Mouse (Mus musculus) embryonic facial prominence, embryonic 13.5 days (tissue): ENCODE results near the gene Mlh1. TPM values are rescaled to one million over a fixed set of nuclear protein-coding genes. Genes with fewer than 3 reads are reported as not detected.

Experiments
- ATAC-seq: fragments of 200-750 bp; cut with Nextera tagmentation; 2 replicates; pipeline ENCODE4 v1.8.0; 2017; ENCODE audit warnings: low read depth; ENCODE audit not compliant: insufficient number of reproducible peaks, insufficient read depth, low FRiP score, low TSS enrichment
- H3K27ac ChIP-seq: fragments of 300-500 bp; sonication (generic); 2 replicates; pipeline ENCODE4 v1.5.1; 2015; ENCODE audit warnings: moderate library complexity, mild to moderate bottlenecking, inconsistent platforms
- H3K27me3 ChIP-seq: fragments of 300-500 bp; sonication (generic); 2 replicates; pipeline ENCODE4 v1.6.1; 2015; ENCODE audit warnings: mild to moderate bottlenecking, inconsistent platforms
- H3K36me3 ChIP-seq: fragments of 300-500 bp; sonication (generic); 2 replicates; pipeline ENCODE4 v1.6.1; 2015; ENCODE audit warnings: mild to moderate bottlenecking, inconsistent platforms
- H3K4me1 ChIP-seq: fragments of 300-500 bp; sonication (generic); 2 replicates; pipeline ENCODE4 v1.6.1; 2015; ENCODE audit warnings: inconsistent platforms
- H3K4me2 ChIP-seq: fragments of 300-500 bp; sonication (generic); 2 replicates; pipeline ENCODE4 v1.6.1; 2015; ENCODE audit warnings: moderate library complexity, mild to moderate bottlenecking, inconsistent platforms
- H3K4me3 ChIP-seq: fragments of 300-500 bp; sonication (generic); 2 replicates; pipeline ENCODE4 v1.5.1; 2015; ENCODE audit warnings: mild to moderate bottlenecking, inconsistent platforms
- H3K9ac ChIP-seq: fragments of 300-500 bp; sonication (generic); 2 replicates; pipeline ENCODE4 v1.6.1; 2015; ENCODE audit warnings: mild to moderate bottlenecking, inconsistent platforms
- H3K9me3 ChIP-seq: fragments of 300-500 bp; sonication (generic); 2 replicates; pipeline ENCODE4 v1.6.1; 2016; ENCODE audit warnings: inconsistent platforms
- WGBS: fragments of 180-500 bp; shearing (Covaris S2); methylation state at CpG from one replicate; pipeline ENCODE4 v1.1.7; 2015; ENCODE audit warnings: mixed read lengths; 5-methylcytosine and 5-hydroxymethylcytosine counted together
- polyA plus RNA-seq: library from polyadenylated mRNA; unstranded; fragments of >200 nt; fragmentation: Nextera tagmentation; extraction: Ambion mirVana; gene quantifications from 2 replicates; pipeline ENCODE4 v1.2.1, GENCODE M21; 2015

The Mlh1 gene
- 35.3 and 39.1 TPM in 2 replicates for polyA plus RNA-seq

DNA sequence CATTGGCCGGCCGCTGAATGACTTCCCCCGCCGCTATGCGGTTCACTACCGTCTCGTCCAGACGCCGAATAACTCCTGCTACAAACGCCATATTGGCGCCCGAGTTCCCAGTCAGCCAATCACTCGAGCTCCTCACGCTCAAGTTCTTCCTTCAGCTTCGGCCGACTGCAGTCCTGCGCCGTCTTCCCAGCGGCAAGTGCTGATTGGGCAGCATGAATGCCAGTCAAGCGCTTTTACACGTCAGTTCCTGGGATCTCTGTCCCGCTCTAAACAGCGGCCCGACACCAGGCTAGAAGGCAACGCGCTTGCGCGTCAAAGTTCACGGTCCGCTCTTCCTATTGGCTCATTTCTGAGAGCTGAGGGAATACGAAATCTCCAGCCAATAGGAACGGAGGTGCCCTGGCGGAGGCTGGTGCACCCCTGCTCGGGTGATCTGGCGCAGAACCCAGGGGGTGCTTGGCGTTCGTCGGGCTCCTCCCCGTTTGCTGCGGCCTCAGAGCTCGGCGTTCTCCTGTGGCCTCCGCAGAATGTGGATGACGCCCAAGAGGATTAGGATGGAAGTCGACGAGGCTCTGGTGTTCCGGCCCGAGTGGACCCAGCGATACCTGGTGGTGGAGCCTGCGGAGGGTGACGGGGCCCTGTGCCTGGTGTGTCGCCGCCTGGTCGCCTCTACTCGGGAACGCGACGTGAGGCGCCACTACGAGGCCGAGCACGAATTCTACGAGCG, at the start of gene Mlh1, which contains the start of gene Epm2aip1:
Mlh1 (minus strand) TSS at position 358 of the 727 bp plus-strand sequence.
Epm2aip1 (plus strand) TSS at position 496 of the 727 bp plus-strand sequence.
- H3K4me2 ChIP-seq: peak within 1 kb of the TSS; percentile 71
- H3K9me3 ChIP-seq: no peaks in the 10 kb centered on the region
- ATAC-seq: peak; percentile 99
- peaks cover 38% of the 10 kb centered on the region for H3K4me1 ChIP-seq
- H3K27me3 ChIP-seq: no peaks in the 10 kb centered on the region
- H3K27ac ChIP-seq: peak within 1 kb of the TSS; percentile 97
- H3K36me3 ChIP-seq: peaks cover 30% of the 10 kb centered on the region
- peak within 1 kb of the TSS; percentile 95 for H3K9ac ChIP-seq
- under 1% methylated on average over 64 of the region's 64 CpGs for WGBS
- H3K4me3 ChIP-seq: peak within 1 kb of the TSS; percentile 94

- no peaks in the 10 kb centered on the region for H3K9me3 ChIP-seq
- no peak overlapping the region for H3K27ac ChIP-seq
- no peak for ATAC-seq
- no peaks in the 10 kb centered on the region for H3K36me3 ChIP-seq
- no peak overlapping the region for H3K9ac ChIP-seq
- no peak overlapping the region for H3K4me3 ChIP-seq
- no peak overlapping the region for H3K4me2 ChIP-seq
- WGBS: 79% methylated on average over 4 of the region's 4 CpGs
- H3K4me1 ChIP-seq: no peaks in the 10 kb centered on the region
- H3K27me3 ChIP-seq: peaks cover 21% of the 10 kb centered on the region
Measured at GRCm38 (mm10) chr9:111320912-111321311, 49.3 kb upstream of the Mlh1 start.

- H3K4me2 ChIP-seq: no peak overlapping the region
- no peak for ATAC-seq
- WGBS: 37% methylated on average over 5 of the region's 5 CpGs
- H3K27me3 ChIP-seq: peaks cover 72% of the 10 kb centered on the region
- no peak overlapping the region for H3K9ac ChIP-seq
- H3K4me3 ChIP-seq: no peak overlapping the region
- no peak overlapping the region for H3K27ac ChIP-seq
- H3K36me3 ChIP-seq: no peaks in the 10 kb centered on the region
- peaks cover 8% of the 10 kb centered on the region for H3K9me3 ChIP-seq
- H3K4me1 ChIP-seq: peaks cover 17% of the 10 kb centered on the region
Measured at GRCm38 (mm10) chr9:111314219-111314618, 42.6 kb upstream of the Mlh1 start.

DNA sequence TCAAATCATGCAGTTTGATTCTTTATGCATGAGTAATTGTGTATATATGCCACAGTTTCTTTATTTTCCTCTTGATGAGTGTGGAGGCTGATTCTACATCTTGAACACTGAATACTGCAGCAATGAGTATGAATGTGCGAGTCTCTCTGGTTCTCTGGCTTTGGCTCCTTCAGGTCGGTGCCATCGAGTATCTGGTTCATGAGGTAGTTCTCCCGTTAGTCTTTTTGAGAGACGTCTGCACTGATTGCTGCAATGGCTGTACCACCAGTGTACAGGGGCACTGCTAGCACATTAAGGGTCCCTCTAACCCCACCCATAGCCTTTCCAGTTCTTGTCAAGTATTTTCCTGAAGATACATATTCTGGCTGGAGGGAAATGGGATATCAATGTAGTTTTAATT, 42.2 kb upstream of the Mlh1 start:
- Histone ChIP-seq H3K4me2 (no peak overlapping the region), H3K36me3 (no peaks in the 10 kb centered on the region), H3K9me3 (peaks cover 8% of the 10 kb centered on the region), H3K27ac (no peak overlapping the region), H3K9ac (no peak overlapping the region), H3K27me3 (peaks cover 72% of the 10 kb centered on the region), H3K4me1 (peaks cover 17% of the 10 kb centered on the region), H3K4me3 (no peak overlapping the region)
- WGBS: 24% methylated on average over 5 of the region's 5 CpGs
- no peak for ATAC-seq

DNA sequence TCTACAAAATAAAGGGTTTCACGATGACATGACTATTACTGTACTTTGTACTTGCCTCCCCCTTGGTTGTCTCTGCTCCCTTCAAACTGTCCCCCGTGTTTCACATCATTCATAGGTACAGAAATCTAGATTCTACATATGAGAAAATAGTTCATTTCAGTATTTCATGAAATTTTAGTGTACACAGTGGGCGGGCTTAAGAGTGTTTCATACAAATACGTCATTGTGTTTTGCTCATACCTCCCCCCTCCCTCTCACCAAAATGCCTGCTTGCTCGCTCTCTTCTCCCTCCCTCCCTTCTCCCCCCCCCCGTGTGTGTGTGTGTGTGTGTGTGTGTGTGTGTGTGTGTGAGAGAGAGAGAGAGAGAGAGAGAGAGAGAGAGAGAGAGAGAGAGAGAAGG, 41.7 kb upstream of the Mlh1 start:
- H3K27me3 ChIP-seq: peaks cover 73% of the 10 kb centered on the region
- H3K9ac ChIP-seq: no peak overlapping the region
- ATAC-seq: no peak
- H3K4me3 ChIP-seq: no peak overlapping the region; the same call in 1 of the 2 replicates
- 10% methylated on average over 6 of the region's 6 CpGs for WGBS
- peaks cover 17% of the 10 kb centered on the region for H3K4me1 ChIP-seq
- H3K4me2 ChIP-seq: no peak overlapping the region
- no peaks in the 10 kb centered on the region for H3K36me3 ChIP-seq
- H3K27ac ChIP-seq: no peak overlapping the region
- H3K9me3 ChIP-seq: peaks cover 8% of the 10 kb centered on the region

DNA sequence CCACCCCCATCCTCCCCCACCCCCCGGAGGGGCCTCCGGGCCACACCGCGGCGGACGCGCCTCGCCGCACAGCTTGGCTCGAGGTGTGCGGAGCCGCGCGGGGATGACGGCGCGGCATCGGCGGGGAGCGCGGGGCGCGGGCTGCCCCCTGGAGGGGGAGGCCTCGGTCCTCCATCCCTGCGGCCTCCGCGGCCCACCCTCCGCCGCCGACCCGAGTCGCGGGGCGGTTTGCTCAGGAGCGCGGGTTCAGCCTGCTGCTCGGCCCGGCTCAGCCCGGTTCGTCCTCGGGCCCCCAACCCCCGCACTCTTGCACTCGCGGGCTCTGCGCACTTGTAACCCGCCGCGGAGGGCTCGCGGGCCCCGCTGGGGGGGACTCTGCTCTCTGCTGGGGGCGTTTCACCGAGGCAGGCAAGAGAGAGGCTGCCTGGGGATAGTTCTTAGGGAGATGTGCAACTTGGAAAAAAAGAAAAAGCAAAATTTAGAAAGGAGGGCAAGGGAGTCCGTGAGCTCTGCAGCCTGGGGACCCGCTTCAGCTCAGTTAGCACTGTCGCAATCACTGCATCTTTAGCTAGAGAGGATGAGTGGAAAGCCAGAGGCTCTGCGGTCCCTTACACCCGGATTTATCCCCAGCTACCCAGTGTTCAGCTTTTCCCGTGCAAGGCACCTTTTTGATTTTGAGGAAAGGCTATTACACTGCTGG, 41.0 kb upstream of the Mlh1 start:
- peak overlapping the region; percentile 64 for H3K9ac ChIP-seq
- peaks cover 72% of the 10 kb centered on the region for H3K27me3 ChIP-seq
- no peak for ATAC-seq
- peaks cover 8% of the 10 kb centered on the region for H3K9me3 ChIP-seq
- peaks cover 17% of the 10 kb centered on the region for H3K4me1 ChIP-seq
- peak overlapping the region; percentile 56 for H3K4me3 ChIP-seq
- WGBS: under 1% methylated on average over 44 of the region's 59 CpGs
- peak overlapping the region; percentile 93 for H3K4me2 ChIP-seq
- no peaks in the 10 kb centered on the region for H3K36me3 ChIP-seq
- no peak overlapping the region for H3K27ac ChIP-seq

- peak overlapping the region; percentile 64 for H3K9ac ChIP-seq
- peak overlapping the region; percentile 56 for H3K4me3 ChIP-seq
- H3K27me3 ChIP-seq: peaks cover 67% of the 10 kb centered on the region
- no peak for ATAC-seq
- no peaks in the 10 kb centered on the region for H3K36me3 ChIP-seq
- WGBS: 2% methylated on average over 78 of the region's 98 CpGs
- H3K9me3 ChIP-seq: peaks cover 8% of the 10 kb centered on the region
- peak overlapping the region; percentile 93 for H3K4me2 ChIP-seq
- no peak overlapping the region for H3K27ac ChIP-seq
- H3K4me1 ChIP-seq: peaks cover 17% of the 10 kb centered on the region
Measured at GRCm38 (mm10) chr9:111311843-111312441, 40.4 kb upstream of the Mlh1 start.

- WGBS: 7% methylated on average over 72 of the region's 72 CpGs
- Histone ChIP-seq H3K27ac (no peak within 1 kb of the TSS), H3K4me3 (peak within 1 kb of the TSS; percentile 56), H3K27me3 (peaks cover 66% of the 10 kb centered on the region), H3K9ac (peak within 1 kb of the TSS; percentile 64), H3K4me1 (peaks cover 17% of the 10 kb centered on the region), H3K36me3 (no peaks in the 10 kb centered on the region), H3K9me3 (peaks cover 8% of the 10 kb centered on the region), H3K4me2 (peak within 1 kb of the TSS; percentile 93)
- ATAC-seq: 0 out of 2 replicates have a peak, but pooled peaks have one; percentile 26
Measured at GRCm38 (mm10) chr9:111311031-111311842, 39.6 kb upstream of the Mlh1 start, which contains the start of gene Trank1. Trank1 (plus strand) TSS chr9:111311739.

DNA sequence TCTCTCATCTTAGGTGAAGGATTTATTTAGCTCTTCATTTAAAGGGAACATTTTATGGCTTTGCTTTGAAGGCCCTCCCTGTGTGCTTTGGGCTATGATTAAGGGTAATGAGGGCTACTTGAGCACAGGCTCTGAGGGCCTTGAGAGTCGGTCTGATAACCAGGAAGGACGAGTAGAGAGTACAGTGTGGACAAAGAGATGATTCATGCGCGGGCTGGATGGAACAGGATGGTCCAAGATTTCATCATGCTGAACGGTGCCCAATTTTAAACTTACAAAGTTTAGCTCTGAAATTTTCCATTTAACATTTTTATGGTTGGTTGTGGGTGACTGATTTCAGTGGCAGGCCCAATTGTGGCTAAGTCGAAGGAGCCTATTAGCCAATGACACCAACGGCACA, 34.6 kb upstream of the Mlh1 start:
- H3K27me3 ChIP-seq: peaks cover 30% of the 10 kb centered on the region
- H3K27ac ChIP-seq: no peak overlapping the region
- no peak overlapping the region for H3K9ac ChIP-seq
- peaks cover 8% of the 10 kb centered on the region for H3K9me3 ChIP-seq
- no peaks in the 10 kb centered on the region for H3K36me3 ChIP-seq
- no peak overlapping the region for H3K4me2 ChIP-seq
- 80% methylated on average over 7 of the region's 7 CpGs for WGBS
- H3K4me1 ChIP-seq: no peaks in the 10 kb centered on the region
- no peak for ATAC-seq
- no peak overlapping the region for H3K4me3 ChIP-seq

- Histone ChIP-seq H3K36me3 (no peaks in the 10 kb centered on the region), H3K4me3 (no peak overlapping the region), H3K9me3 (no peaks in the 10 kb centered on the region), H3K27ac (no peak overlapping the region), H3K9ac (no peak overlapping the region), H3K4me2 (no peak overlapping the region), H3K27me3 (peaks cover 10% of the 10 kb centered on the region), H3K4me1 (no peaks in the 10 kb centered on the region)
- no peak for ATAC-seq
- WGBS: 89% methylated on average over 6 of the region's 6 CpGs
Measured at GRCm38 (mm10) chr9:111304036-111304435, 32.4 kb upstream of the Mlh1 start.
